Mouse (Mus musculus) cerebellum, adult 9-11 months (tissue): Measurements from ENCODE around the gene Wsb1.

Experiments
- DNase-seq: peaks from one replicate; pipeline ENCODE4 v3.0.0; 2022

Wsb1 gene

DNA sequence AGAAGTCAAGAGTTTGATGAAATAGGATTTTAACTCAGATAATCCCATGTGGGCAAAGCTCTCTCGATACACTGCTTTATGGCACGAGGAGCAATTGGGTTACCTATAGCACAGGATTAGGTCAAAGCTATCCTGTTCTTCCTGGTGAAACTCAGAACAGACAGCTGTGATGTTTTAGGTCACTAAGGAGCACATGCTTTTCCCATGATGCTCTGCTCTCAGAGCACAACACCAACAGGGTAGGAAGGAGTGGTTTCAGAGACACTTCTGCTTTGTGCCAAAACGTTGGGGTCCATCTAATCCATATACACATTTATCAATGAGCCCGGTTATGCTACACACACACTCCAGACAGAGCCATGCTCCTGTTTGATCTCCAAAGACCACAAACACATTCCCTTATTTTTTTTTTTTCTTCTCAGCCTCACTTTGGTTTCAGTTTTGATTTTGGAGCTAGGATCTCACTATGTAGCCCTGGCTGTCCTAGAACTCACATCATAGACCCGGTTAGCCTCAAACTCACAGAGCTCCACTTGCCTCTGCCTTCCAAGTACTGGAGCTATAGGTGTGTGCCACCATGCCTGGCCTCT lies 44.5 kb downstream of the Wsb1 start:
- DNase-seq, result no peak

DNA sequence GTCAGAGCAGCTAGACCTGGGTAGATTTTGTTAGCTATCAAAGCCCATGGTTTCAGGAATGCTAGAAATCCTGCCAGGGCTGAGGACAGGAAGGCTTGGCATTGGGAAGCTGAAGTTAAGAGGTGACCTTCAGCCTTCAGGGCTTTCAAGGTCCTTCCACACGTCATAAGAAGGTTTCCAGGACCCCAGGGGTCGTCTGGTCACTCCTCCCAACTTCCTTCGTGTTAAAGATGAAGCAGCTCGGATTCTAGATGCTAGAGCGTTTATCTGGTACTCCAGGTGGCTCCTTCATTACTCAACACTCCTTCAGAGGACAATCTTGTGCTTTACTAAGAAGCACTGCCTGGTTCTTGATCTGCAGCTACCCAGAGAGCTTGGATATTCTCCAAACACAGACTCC lies 45.4 kb downstream of the Wsb1 start:
- no peak for DNase-seq

DNA sequence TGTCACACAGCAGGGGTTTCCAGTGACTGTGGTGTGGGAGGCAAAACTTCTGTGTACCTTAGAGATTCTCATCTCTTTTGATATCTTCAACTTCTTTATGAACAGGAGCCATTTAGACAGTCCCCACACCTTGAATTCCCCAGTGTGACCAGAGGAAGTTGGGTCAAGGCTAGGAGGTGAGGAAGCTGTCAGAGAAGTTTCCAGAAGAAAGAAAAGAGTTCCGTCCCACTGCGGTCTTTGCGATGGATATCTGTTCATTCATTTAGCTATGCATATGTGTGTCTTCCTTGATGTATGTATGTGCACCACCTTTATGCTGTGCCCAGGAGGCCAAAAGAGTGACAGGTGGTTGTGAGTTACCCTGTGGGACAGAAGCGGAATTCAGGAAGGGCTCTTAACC lies 46.0 kb downstream of the Wsb1 start:
- DNase-seq, result no peak

DNA sequence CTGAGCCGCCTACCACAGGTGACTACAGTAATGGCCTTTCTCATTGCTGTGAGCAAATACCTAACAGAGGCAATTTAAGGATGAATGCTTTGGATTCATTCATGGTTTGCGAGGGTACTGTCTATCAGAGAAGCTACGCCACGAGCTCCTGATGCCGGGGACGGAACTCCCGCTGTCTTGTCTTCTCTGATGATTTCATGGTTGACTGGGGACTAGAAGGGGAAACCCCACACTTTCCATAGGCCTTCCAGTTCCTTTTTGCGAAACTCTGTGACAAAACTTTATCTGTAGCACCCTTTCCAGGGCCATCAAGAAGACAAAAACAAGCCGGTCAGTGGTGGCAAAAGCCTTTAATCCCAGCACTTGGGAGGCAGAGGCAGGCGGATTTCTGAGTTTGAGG lies 46.8 kb downstream of the Wsb1 start:
- DNase-seq, result no peak

DNA sequence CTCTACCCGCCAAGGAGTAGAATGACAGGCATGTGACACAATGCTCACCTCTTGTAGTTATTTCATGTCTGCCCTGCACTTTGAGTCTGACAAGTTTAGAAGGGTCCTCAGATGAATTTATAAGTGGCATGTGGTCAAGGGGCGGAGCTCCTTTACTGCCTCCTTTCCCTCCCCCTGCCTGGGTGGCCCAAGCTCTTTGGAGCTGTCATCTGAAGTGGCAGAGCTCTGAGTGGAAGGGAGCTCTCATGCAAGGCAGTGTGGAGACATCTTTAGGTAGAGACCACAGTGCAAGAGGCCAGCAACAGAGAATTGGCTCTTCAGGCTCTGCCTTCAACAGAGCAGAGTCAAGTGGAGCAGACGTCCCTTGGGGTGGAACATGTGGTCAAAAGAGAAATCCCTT lies 50.0 kb downstream of the Wsb1 start:
- no peak for DNase-seq

DNA sequence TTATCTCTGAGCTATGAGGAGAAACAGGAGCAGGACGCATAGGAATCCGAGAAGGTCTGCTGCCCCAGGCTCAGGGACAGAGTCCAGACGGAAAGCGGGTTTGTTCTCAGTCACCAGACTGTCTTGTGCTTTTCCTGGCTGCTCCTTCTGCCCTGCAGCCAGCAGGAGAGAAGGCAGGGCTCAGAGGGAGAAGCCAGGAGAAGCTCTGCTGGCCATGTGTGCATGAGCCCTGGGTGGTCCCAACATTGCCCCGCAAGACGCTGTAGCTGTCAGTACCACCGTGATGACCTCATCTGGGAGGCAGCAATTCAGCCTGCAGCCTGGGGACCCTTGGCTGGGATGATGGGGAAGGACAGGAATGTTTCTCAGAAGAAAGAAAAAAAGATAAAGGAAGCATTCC lies 54.0 kb downstream of the Wsb1 start:
- no peak for DNase-seq

DNA sequence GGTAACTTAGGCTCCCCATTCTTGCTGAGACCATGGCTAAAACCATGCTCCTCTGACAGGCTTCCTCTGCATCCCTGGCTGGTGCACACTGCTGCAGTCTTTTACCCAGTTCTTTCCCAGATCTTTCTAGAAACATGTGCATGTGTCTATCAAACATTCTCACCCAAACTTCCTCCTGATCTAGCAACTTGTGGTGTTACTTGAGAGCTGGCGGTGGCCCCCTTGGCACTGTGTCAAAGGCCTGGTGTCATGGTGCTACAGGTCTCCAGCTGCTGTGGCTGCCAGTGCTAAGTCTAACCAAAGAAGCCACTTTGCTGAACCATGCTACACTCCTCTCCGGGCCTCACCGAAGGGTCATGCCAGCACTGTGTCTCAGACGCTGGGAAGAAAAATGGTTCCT lies 55.9 kb downstream of the Wsb1 start:
- DNase-seq, result no peak

DNA sequence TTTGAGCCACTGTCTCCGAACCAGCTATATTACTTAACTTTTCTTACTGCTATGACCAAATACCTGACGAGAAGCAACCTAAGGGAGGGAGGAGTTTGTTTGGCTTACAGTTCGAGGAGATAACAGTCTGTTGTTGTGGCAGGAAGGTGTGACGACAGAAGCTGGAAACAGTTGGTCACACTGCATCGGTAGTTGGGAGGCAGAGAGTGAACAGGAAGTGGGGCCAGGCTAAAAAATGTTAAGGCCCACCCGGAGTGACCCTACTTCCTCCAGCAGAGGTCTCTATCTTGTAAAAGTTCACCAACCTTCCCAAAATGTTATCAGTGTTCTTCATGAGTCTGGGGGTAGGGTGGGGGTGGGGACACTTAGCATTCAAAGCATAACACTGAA lies 56.6 kb downstream of the Wsb1 start:
- no peak for DNase-seq

DNA sequence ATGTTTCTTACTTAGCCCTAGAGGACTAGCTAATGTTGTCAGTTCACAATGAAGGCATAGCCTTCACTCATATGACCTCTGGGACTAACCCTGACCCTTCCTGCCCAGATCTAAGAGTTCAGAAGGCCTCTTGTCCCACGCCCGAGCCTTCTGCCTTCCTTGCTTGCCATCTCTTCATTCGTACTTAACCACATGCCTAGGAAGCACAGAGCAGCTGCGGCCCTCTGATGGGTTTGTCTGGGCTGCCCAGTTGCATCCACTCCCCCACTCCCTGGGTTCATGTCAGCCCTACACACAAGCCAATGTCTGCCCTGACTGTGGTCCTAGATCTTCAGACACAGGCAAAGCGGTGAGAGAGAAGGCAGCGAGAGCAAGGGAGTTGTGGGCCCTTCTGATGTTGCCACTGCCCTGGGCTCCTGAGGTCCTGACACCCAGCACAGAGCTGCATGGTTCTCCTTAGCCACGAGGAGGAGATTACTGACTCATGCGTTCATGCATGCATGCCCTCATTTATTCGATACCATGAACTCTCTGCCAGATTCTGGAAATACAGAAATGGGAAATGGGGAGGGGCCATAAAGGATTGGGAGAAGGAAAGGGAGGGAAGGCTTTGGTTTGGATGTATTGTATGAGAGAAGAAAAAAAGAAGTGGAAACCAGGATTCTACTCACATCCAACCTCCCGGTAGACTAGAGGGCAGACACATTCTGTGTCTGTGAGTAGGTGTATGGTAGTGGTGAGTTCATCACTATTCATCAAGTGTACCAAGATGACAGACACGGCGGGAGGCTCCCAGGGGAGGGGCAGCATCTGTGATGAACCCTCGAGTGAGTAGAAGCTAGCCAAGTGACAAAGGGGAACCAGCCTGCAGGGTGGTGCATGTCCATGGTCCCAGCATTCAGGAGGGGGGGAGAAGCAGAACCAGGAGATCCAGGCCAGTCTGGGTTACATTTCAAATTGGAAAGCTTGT lies 57.3 kb downstream of the Wsb1 start:
- DNase-seq, result no peak

DNA sequence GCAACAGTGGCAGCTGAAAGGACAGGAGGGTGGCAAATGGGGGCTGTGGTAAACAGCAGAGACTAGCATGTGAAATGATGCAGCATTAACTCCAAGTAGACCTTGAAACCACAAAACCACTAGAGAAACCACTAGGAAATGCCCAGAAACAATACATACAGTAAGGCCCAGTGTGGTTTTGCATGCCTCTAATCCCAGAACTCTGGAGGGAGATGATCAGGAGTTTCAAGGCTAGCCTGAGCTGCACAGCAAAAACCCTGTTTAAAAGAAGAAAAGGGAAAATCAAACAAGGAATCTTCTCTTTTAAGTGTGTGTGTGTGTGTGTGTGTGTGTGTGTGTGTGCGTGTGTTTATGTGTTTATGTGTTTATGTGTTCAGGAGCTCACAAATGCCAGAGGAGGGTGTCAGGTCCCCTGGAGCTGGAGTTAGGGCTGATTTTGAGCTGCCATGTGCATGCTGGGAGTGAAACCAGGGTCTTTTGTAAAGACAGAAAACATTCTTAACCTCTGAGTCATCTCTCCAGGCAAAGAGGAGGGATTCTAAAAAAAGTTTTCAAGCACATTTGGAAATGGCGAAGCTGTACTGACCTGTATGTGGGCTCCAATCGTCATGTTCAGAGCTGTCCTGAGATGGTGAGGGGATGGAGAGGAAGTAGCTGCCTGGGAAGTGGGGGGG lies 58.1 kb downstream of the Wsb1 start:
- no peak for DNase-seq

DNA sequence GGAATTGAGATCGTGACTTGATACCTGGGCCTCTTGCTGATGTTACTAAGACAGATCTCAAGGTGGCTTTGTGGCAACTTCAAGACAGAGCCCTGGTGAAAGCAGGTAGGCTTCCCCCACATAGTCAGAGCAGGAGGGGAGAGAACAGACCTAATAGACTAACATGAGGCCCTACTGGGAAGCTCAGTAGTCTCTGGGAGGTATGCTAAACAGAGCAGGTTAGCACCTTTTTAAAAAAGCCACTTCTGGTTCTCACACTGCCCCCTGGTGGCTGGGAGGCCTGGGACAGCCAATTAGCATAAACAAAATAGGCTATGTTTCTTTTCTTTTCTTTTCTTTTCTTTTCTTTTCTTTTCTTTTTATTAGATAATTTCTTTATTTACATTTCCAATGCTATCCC lies 62.3 kb downstream of the Wsb1 start:
- no peak for DNase-seq

DNA sequence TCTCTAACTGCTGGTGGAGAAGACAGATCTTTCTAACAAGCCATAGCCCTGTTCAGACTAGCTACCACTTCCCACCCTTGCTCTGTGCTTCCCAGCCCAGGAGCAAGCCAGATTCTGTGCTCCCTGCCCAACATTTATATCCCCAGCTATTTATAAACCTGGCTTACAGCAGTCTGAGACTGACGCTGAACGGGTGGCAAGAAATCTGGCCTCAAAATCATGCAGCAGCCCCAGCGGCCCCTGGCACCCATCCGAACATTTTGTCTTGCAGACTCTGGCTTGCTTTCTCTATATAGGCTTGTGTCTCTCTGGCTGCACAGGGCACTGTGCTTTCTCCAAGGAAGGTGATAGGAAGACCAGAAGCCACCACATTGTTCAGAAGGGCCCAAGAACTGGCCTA lies 63.3 kb downstream of the Wsb1 start:
- no peak for DNase-seq

DNA sequence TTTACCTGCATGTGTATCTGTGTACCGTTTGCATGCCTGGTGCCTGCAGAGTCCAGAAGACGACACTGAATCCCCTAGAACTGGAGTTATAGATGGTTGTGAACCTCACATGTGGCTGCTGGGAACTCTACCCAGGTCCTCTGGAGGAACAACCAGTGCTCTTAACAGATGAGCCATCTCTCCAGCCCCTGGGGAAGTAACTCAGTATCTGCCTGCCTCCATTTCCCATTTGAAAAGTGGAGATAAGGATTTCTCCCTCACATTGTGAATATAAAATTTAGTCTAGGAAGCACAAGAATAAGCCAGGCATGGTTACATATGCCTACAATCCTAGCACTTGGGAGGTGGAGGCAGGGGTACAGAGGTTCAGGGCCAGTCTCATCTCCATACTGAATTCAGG lies 64.2 kb downstream of the Wsb1 start:
- DNase-seq, result no peak
